Comparison of ENCODE assay signal across 21 mouse cellular contexts in the genomic region with DNA sequence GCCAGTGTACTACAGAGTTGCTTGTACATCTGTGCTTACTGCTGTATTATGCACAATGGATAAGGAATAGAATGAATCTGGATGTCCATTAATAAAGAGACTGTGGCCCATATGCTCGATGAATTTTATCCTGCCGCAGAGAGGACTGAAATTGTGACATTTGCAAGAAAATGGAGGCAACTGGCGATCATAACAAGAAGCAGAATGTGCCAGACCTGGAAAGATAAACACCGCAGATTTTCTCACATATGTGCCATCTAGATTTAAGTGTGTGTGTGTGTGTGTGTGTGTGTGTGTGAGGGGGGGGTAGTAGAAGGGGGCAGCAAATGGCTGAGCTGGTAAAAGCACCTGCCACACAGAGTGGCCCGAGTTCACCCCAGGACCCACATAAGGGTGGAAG.
"Had no signal": no experiment of that assay in that cellular context is flagged by ENCODE, and none has a peak within 500 bp of the region (broad histone marks: within the 10 kb centered on the region; RNA-seq: fewer than 3 reads in every experiment).

No protein-coding gene starts in this region.

- H3K27ac ChIP-seq: kidney, postnatal 0 days; limb, embryonic 10.5 days; limb, embryonic 13.5 days; liver, embryonic 12.5 days; liver, embryonic 15.5 days; lung, embryonic 15.5 days; midbrain, embryonic 13.5 days; neural tube, embryonic 12.5 days; neural tube, embryonic 15.5 days; stomach, embryonic 15.5 days had no signal

- ATAC-seq: liver, embryonic 12.5 days had no signal

- H3K4me2 ChIP-seq: limb, embryonic 13.5 days; liver, embryonic 12.5 days; liver, embryonic 15.5 days; lung, embryonic 15.5 days; midbrain, embryonic 13.5 days; neural tube, embryonic 12.5 days; neural tube, embryonic 15.5 days; stomach, embryonic 15.5 days had no signal

- DNase-seq: kidney, adult 2 months; kidney, postnatal 25 days; layer of hippocampus, adult 9-11 months; liver; lung, adult 18-20 months; lung, postnatal 10 days; lung, postnatal 36 days; right cerebral cortex, postnatal 25 days; spleen, adult 18-20 months; thymus, postnatal 25 days had no signal

- H3K9ac ChIP-seq: limb, embryonic 13.5 days; liver, embryonic 12.5 days; liver, embryonic 15.5 days; lung, embryonic 15.5 days; midbrain, embryonic 13.5 days; neural tube, embryonic 12.5 days; neural tube, embryonic 15.5 days; stomach, embryonic 15.5 days had no signal

- H3K27me3 ChIP-seq: liver, embryonic 12.5 days; liver, embryonic 15.5 days; lung, embryonic 15.5 days; midbrain, embryonic 13.5 days; neural tube, embryonic 12.5 days; neural tube, embryonic 15.5 days had no signal

- H3K9me3 ChIP-seq: limb, embryonic 10.5 days; limb, embryonic 13.5 days; liver, embryonic 12.5 days; liver, embryonic 15.5 days; lung, embryonic 15.5 days; midbrain, embryonic 13.5 days; neural tube, embryonic 12.5 days; neural tube, embryonic 15.5 days; stomach, embryonic 15.5 days had no signal

- H3K36me3 ChIP-seq: limb, embryonic 10.5 days; lung, embryonic 15.5 days; midbrain, embryonic 13.5 days; neural tube, embryonic 12.5 days; neural tube, embryonic 15.5 days; stomach, embryonic 15.5 days had no signal

- H3K4me3 ChIP-seq: layer of hippocampus, adult 2 months; limb, embryonic 10.5 days; limb, embryonic 13.5 days; liver, embryonic 12.5 days; liver, embryonic 15.5 days; lung, embryonic 15.5 days; midbrain, embryonic 13.5 days; neural tube, embryonic 12.5 days; neural tube, embryonic 15.5 days; stomach, embryonic 15.5 days had no signal

- H3K4me1 ChIP-seq: neural tube, embryonic 12.5 days; stomach, embryonic 15.5 days had no signal
